Mouse (Mus musculus) heart, postnatal 4 days (tissue): ENCODE measurements around the gene Acap2. TPM values are rescaled to one million over a fixed set of nuclear protein-coding genes. Genes with fewer than 3 reads are reported as not detected.

Experiments used
- DNase-seq: peaks from one replicate; pipeline ENCODE4 v3.0.0; 2021
- total RNA-seq, 2 experiments: library from RNA; stranded (reverse); gene quantifications; 2 replicates each; pipeline ENCODE4 v1.2.3; 2021

The Acap2 gene
- total RNA-seq, 2 experiments from 2014 or later = 27.8 to 29.0 TPM

DNA sequence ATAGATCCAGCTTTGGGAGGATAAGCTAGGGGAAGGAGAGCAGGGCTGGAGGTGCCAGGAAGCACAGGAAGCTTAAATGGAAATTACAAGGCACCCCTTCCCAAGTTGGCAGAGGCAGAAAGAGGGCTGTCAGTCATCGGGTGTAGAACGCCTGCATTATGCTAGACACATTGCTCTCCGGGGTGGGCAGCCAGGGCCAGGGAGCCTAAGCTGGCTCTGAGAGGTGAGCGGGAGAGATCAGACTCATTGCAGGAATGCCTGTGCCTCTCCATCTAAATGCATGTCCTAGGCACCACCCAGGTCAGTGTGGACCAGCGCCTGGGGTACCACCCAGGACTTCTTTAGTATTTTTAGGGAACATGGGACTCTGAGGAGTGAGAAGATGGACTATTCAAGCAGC lies 123.6 kb downstream of the Acap2 start:
- DNase-seq = no peak

DNA sequence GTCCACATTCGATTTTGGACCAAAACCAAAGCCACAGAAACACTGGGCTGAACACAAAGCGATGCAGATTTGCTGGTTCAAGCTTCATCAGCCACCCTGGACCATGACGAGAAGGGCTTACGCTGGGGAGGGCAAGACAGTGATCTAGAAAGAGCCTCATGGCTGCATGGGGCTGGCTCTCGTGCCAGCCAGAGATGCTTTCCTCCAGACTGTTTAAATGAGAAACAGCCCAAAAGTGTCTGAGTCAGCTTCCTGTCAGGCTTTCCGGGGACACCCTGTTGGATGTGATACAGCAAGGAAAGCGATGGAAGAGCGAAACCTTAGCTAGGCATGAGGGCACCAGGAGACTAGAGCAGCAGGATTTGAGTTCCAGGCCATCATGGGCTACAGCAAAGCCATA lies 124.6 kb downstream of the Acap2 start:
- DNase-seq = no peak

DNA sequence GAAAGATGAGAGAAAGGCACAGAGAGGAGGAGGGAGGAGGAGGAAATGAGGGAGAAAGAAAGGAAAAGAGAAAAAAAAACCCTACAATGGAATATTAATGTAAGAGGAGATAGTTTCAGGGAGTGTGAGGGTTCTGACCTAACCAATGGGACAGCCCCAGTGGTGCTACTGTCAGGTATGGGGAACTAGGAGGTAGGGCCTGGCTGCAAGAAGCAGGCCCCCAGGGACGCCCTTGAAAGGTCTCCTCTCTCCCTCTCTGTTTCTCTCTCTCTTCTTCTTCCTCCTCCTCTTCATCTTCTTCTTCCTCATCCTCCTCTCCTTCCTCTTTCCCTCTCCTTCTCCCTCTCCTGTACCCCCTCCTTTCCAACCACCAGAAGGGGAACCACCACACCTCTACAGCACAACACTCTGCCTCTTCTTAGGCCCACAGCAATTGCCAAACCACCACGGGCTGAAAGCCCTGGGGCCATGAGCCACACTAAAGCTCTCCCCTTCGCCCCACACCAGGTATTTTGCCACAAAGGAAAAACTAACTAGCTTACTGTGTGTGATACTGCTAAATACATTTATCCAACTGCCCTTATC lies 126.6 kb downstream of the Acap2 start:
- no peak for DNase-seq

DNA sequence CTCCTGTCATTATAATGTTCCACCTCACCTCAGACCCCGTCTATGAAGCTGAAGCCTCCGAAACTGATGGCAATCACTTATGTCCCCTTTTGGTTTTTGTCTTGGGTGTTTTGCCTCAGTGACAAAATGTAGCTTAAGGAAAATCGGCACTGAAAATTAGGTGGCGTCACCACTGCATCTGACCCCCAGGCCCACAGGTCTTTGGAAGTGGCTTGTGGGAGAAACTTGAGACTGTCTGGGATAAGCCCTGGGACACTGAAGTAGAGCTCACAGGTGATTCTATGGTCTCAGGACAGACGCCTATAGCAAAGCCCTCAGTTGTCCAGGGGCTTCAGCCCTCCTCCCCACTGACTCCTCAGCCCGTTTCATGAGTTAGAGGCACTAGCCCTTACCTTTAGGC lies 129.3 kb downstream of the Acap2 start:
- DNase-seq = no peak

DNA sequence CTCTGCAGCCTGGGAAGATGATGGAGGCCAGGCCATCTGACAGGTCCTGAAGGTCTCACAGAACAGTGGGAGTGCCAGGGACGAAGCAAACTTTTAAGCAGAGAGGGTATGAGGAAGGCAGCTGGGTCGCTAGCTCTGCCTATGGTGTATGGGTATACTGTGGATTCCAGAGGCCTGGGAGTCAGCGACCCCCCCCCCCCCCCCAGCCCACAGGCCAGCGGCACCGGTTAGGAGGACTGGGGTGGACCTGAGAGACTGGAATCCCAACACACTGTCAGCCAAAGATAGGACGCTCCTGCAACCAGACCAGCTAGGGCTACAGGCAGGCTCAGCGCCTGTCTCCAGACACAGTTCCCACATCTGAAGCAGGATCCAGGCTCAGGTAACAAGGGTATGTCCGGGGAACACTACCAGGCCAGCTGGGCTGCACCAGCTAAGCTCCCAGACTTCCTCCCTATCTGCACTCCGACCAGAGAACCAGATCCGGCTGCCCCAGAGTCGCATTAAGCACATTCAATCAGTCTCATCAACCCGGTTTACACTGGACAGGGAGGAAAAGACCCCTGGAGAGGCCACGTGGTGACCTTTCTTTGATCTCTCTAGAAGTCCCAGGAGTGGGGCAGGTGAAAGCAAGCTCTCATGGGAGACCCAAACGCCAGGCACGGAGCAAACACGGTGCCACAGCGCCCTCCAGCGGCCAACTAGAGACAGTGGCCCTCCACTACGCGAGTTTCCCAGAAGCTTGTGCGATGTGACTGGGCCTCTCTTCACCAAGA lies 130.5 kb downstream of the Acap2 start:
- peak; percentile 91 for DNase-seq

DNA sequence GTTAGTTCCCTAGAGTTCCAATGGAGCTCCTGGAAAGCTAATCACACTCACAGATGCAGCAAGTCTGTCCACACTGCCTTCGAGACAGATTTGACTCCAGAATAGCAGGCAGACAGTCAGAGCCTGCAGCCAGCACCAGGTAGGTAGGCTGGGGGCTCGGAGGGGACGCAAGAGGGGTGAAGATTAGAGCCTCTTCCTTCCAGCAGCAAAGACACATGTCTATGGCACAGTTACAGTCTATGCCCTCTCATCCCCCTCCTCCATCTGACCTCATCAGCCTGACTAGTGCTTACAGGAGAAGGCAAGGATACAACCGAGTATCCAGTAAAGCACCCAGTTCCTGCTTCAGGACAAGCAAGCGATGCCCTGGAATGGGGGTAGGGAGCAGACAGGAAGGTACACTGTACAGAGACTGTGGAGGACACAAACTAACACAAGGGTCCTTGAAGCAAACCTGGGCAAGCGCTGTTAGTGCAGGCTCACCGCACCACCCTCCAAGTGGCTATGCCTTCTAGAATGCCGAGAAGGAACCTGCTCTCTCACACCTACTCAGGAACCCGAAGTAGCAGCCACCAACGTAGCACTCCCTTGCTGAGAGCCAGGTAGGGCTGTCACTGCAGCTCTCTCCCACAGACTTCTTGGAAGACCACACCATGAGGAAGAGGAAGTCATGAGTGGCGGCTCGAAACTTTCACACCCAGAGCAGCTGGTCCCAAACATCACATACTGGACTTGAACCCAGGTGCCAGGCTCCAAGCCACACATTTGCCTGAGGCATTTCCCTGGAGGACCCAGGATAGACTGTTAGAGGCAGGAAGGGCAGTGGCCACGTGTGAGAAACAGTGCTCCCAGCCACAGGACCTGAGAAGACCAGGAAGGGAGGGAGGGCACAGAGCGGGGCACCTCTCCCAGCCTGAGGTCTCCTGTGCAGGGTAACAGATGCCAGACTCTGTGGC lies 131.6 kb downstream of the Acap2 start:
- DNase-seq = no peak

DNA sequence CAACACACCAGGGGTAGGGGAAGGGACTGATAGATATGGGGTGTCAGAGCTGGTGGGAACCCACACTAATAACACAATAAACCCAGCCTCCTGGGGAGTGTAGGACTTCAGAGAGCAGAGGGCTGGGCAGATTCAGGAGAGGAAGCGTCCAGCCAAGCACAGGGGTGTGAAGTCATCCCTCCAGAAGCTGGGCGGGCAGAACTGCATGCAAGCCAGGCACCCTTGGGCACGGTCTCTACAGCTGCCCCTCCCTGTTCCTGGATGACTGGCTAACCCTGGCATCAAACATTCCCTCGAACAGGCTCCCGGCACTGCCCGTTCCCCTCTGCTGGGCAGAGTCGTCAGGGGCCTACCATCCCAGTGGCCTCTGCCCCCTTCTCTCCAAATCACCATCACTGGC lies 132.8 kb downstream of the Acap2 start:
- peak; percentile 20 for DNase-seq

DNA sequence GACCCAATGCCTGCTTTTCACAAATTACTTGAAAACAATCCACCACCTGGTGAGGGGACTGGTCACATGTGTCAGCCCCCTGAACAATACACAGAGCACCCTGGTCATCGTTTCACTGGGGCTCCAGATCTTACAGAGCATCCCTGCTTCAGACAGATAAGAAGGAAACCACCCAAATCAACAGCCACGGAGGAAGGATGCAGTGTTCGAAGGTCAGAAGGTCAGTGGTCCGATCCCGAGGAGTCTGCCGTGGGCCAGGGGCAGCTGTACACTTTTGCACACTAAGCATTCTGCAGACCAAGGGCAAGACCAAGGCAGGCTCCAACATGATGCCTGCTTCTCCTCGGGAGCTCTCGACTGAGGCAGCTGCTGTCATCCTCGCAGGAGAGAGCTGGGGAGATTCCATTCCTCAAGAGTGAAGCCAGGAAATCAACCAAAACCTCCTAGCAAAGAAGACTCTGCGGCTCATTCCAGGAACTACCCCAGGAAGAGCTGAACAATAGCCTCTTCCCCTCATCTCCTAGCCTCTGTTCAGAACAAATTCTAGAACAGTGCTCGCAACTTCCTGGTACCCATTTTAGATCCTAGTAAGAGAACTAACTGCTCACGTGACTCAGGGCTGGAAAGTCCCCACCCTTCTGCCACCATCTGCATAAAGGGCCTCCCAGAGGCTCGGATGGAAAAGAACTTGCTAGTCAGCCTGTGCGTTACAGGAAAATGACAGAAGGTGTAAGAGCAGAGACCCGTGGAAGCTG lies 134.5 kb downstream of the Acap2 start:
- peak; percentile 26 for DNase-seq

DNA sequence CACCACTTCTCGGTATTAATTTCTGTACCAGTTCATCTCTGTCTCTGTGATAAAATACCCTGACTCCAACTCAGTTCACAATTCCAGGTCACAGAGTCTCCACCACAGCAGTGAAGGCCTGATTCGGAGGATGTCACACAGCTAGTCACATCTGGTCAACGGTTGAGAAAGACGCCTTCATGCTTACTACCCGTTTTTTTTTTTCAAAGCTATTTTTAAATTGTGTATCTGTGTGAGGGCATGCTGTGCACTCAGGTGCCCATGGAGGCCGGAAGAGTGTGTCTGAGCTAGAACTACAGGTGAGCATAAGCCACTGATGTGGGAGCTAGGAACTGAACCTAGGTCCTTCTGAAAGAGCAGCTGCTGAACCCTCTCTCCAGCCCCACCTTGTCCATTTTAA lies 136.3 kb downstream of the Acap2 start:
- no peak for DNase-seq

DNA sequence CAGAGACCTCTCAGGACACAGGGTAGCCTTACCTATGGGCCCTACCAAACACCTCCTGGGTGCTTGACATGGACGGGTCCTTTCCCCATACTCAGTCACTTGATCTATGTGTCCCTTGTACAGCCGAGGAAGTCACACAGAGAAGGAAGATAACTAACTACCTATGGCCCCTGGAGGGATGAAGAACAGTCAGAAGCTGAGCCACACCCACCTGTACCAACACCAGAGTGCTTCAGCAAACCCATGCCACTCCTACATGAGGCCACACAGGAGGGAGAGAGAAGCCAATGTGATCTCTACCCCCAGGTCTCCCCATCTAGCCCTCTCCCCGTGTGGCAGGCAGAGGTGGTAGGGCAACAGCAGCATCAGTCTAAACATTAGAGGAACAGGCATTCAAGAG lies 138.1 kb downstream of the Acap2 start:
- DNase-seq = no peak

DNA sequence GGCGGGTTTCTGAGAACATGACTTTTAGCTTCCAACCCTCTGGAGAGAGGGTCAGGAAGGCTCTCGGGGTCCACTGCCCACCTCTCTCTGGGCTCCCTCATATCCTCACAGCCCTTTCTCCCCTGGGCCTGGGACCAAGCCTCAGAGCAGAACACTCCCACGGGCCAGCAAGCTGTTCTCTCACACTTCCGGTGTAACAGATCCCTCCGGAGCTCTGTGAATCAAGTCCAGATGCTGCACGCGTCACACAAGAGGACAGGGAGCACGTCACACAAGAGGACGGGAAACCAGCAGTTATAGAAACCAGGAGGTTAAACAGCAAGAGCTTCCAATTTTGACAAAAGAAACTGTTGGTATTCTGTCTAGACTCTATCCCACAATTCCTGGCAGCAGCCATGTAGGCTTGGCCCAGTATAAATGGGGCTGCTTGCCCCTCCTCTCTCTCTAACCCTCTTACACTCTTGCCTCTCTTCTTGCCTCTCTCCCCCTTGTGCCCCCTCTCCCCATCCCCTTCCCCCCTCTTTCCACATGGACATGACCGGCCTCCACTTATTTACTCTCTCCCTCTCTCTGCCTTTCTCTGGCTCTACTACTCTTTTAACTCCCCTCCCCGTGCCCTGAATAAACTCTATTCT lies 139.7 kb downstream of the Acap2 start:
- DNase-seq = peak; percentile 63

DNA sequence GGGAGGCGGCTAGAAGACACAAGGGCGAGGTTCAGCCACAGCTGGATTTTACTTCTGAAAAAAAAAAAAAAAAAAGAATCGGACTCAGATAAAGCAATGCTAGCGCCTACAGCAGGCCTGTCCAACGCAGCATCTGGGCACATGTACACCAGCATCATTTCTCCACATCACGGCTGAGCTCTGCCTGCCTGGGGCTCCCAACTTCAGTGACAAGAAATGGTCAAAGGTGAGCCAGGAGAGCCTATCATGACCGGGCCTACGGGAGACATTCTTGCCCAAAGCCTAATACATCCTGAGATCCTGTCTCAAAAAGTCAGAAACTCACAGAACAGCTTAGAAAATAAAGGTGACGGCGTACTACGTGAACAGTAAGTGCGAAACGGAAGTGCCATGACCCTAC lies 140.3 kb downstream of the Acap2 start:
- no peak for DNase-seq

DNA sequence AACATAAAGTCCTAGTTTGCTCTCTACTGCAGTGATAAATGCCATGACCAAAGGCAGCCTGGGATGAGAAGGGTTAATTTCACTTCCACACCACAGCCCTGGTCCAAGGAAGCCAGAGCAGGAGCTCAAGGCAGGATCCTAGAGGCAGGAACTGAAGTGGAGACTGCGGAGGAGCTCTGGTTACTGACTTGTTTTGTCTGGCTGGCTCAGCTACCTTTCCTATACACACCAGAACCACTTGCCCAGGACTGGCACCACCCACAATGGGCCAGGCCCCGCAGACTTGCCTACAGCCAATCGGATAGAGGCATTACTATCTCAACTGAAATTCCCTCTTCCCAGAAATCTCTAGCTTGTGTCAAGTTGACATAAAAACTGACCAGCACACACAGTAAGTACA lies 140.8 kb downstream of the Acap2 start:
- no peak for DNase-seq

DNA sequence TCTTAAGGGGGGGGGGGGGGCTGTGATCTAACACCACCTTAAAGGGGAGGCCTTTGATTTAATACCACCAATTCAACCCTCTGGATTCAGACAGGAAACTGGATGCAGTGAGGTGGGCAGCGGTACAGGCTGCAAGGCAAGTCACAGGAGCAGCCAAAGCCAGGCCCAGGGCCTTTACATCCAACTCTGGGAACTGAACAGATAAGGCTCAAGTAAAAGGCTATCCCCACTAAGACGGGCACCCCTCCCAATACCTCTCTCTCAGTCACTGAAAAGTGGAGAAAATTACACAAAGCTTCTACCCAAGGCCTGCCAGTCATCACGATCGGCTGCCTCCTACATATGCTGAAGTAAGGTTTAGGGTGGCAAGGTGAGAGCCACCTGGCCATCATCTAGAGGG lies 141.3 kb downstream of the Acap2 start:
- no peak for DNase-seq

DNA sequence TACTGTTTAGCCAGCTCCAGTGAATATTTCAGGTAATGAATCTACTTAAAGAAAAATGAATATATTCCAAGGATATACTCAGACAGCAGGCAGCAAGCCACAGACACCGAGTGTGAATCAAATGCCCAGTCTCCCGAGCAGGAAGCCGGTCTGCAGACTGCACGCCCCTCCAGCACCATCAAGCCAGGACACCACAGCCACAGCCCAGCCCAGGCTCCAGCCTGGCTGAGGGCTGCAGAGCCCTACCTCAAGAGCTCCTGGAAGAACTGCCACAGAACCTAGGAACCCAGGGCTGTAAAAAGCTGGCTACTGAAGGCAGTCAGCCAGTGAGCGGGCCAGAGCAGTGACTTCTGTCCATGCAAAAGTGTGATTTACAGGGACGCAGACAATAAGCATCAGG lies 148.2 kb downstream of the Acap2 start:
- peak; percentile 23 for DNase-seq

DNA sequence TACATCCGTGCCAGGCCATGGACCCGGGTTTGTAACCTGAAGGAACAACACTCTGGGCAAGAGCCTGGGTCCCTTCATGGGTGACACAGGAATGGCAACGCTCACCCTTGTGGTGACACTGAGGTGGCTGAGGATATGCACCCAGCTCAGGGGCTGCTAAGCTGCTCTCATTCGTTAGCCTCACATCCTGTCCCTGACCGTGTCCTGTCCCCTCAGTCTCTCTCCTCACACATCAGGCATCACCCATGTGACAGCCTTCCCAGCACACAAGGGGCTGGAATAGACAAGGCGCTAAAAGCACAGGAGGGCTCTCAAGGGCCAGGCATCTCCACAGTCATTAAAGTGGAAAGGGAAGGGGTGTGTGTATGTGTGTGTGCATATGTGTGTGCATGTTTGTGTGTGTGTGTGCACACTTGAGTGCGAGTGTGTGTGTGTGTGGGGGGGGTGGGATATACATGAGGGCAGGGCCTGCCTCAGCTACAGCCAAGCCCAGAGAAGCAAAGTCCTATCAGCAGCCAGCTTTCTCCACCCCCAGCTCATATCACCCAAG lies 148.8 kb downstream of the Acap2 start:
- no peak for DNase-seq

DNA sequence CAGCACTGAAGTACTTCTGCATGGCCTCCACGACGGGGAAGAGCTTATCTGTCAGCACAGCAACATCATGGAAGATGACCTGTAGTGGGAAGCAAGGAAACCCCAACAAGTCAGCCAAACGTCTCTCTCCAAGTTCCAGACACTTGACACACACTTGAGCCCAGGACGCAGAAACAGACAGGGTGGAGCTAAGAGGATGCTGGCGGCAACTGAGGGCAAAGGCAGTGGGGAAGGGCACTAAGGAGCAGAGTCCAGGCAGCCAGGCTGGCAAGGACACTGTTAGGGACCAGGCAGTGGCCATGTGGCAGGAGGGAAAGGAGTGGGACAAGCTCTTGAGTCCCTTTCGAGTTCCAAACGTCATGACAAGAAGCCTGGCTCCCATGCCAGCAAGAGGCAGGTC lies 150.3 kb downstream of the Acap2 start:
- DNase-seq = no peak

DNA sequence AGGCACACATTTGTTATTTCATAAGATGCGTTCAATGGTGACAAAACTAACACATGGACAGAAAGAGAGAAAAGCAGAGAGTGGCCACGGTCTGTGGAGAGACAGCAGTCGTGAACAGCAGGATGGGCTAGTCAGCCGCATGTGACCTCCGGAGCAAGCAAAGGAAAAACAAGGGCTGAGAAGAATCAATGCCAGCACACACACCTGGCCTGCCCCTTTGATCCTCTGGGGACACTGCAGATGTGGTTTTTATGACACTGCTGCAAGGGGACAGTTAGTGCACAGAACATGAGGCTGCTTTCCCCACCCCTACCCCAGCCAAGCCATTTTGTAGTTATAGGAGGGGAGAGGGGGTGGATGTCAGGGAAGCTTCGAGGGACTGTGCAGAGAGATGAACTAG lies 152.9 kb downstream of the Acap2 start:
- no peak for DNase-seq

DNA sequence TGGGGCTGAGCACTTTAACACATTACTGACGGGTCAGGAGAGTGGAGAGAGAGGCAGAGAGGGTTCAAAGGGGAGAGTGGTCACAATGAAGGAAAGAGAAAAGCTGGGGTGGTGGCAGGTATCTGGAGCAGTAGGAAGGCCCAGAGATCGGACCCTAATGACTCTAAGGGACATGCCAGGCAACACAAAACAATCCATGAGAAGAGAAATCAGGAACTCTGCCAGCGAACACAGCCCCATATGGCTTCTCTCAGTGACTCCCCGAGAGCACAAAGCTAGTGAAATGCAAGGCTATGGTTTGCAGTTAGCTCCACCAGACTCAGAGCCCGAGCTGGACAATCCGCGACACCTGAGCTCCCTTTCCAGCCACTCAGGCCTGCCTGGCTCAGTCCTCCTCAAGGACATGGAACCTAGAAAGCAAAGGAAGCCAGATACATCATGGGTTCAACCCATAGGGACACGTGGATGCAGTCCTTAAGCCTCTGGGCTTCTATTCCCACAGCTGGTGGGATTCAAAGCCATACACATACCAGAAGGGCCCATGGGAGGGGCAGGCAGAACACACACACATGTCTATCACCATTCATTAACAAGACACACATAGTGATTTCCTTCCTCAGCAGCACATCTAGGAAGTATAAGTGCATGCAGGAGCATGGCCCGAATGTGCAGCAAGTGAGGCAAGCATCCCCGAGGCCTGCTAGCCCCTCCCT lies 153.7 kb downstream of the Acap2 start:
- DNase-seq = no peak

DNA sequence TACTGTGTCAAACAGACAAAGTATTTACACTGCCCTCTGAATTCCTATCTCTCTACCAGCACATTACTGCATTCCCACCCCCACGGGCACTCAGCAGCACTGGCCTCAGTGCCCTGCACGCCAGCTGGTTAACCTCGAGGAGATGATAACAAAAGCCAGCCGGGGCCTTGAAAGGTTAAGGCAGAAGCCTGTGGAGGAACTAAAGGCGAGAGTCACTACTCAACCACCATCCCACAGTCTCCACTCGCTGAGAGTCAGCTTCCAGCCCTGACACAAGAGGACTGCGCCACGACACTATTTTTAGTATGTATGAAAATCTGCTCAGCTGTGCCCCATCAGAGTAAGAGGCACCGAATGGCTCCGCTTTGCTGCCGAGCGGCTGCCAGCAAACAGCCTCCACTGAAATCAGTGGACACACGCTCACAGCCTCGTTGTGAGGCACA lies 154.8 kb downstream of the Acap2 start:
- peak; percentile 31 for DNase-seq

DNA sequence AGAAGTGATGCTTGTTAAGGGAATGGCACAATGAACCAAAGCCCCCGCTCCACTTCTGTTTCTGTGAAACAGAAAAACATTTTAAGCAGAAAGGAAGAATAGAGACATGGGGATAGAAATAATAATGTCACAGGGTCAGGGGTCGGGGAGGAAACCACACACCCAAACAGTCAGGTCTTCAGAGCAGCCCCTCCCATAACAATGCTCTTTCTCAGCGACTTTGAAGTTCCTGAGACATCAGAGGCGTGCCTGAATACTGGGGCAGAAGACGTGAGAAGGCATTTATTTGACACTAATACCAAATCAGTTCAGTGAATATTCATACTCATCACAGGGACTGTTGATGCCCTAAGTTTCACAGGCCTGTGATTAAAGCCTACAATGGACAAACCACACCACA lies 155.8 kb downstream of the Acap2 start:
- no peak for DNase-seq
